Mouse (Mus musculus) adrenal gland, adult 18-20 months (tissue): ENCODE measurements around the gene Zfp763. TPM values are rescaled to one million over a fixed set of nuclear protein-coding genes. Genes with fewer than 3 reads are reported as not detected.
"Not testable (repeated sequence)": the region's sequence is repeated elsewhere in the genome, so short reads cannot be mapped to it uniquely, and the experiment has no call there.

Source experiments
- DNase-seq, 2 experiments: peaks; one replicate each; pipeline ENCODE4 v3.0.0; 2021 to 2022; ENCODE audit warnings: low spot score in 2 of 2
- long read RNA-seq, 2 experiments: library from polyadenylated mRNA; stranded (forward); transcript quantifications; one replicate each; pipeline ENCODE4 v2.0.0; 2021
- total RNA-seq, 2 experiments: library from RNA; stranded (reverse); gene quantifications; 1 replicate in 1 of 2; 2 replicates in 1 of 2; pipeline ENCODE4 v1.2.3; 2021

The Zfp763 gene
- 1 to 10 TPM; 5.2 to 6.4 TPM for total RNA-seq
- long read RNA-seq, experiment 1, partial matches to known transcripts = 0 of 1 reads
- long read RNA-seq, experiment 1, other reads (novel, unspliced or antisense) = 0 of 1 reads
- long read RNA-seq, experiment 2, partial matches to known transcripts = 0 of 5 reads
- long read RNA-seq, experiment 2, other reads (novel, unspliced or antisense) = 2 of 5 reads

DNA sequence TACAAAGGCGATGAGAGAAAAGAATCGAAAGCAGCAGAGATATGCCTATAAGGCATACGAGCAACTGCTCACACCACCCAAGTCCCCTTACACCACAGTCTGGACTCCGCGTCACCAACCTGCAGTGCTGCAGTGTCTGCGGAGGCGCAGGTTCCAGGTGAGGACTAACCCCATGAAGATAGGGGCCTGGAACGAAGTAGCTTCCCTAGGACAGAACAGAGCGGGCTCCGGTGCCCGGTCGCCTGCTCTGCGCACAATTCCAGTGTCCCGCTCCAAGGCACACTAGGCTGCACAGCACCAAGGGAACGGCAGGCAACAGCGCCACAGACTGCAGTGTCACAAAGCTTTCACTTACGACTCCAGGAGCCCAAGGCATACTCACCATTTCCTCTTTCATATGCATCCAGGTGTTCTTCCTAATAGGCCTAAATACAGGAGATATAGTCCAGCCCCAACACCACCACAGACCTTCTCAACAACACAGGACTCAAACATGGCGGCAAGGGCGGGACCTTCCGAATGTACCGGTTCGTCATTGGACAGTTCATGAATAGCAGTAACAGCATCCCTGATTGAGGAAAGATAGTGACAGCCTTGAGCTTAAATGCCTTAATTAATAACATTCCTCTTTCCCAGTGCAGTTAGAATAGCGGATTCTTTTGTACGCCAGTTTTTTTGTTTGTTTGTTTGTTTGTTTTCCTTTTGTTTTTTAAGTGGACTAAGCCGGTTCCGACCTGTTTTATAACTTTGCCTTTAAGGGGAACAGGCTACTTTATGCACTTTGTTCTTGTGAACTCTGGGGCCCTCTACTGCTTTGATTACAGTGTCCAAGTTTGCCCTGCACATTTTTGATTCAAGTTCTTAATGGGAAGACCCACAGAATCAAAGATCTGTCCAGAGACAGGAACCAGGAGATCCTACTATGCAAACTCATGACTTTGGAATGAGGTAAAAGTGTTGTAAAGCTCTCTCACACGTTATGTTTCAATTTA is at the start of gene Zfp763:
Zfp763 (minus strand) TSS at position 503 of the 992 bp plus-strand sequence.
- DNase-seq = peak; percentile 54 to 62

DNA sequence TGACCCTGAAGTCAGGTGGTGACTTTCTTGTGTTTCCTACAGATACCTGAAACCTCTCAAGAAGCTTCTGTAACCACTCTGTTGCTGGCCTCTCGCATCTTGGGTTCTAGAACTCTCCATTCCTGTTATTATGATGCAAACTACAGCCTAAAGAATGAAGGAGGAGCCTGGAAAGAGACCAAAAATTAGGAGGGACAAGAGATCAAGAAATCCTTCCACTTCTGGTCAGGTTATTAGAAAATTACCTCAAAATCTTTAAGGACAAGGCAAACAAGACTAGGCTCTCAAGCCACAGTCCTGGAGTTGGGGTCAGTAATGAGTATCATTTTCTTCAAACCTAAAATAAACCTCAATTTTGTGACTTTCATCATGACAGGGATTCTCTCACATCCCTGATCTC is 34.8 kb upstream of the Zfp763 start, which contains the start of gene 4921501E09Rik:
4921501E09Rik (minus strand) TSS at position 101 of the 400 bp plus-strand sequence.
- DNase-seq = no peak

DNA sequence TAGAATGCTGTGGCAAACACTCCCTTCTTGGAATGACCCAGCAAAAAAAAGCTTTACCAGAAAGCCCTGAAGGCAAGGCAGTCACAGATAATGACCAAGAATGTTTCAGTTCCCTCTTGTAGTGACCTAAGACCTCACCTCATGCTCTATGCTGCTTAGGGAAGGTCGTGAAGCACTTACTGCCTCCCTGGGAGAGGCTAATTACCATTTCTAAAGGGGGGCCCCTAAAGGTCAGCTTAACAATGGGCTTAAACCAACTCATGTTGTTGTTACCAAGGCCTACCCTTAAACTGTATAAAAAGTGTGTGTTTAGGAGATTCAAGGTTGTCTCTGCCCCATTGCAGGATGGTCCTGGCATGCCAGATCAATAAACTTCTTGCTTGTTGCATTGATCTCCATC is 29.8 kb upstream of the Zfp763 start:
- DNase-seq = no peak

DNA sequence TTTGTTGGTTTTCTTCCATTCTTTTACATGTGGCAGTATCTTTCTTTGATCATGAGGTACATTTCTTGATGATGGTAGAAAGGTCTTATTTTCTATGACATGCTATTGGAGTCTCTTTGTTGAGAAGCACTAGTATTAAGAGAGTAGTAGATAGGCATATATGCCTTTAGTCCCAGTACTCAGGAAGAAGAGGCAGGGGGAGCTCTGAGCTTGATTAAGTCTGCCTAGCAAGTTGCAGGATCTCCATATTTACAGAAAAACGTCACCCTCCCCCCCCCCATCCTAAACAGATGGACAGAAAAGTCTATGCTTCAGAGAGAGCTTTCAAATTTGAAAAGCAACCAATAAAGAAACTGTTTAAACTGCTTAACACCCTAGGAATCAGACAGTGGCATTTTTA is 25.6 kb upstream of the Zfp763 start:
- DNase-seq = no peak

DNA sequence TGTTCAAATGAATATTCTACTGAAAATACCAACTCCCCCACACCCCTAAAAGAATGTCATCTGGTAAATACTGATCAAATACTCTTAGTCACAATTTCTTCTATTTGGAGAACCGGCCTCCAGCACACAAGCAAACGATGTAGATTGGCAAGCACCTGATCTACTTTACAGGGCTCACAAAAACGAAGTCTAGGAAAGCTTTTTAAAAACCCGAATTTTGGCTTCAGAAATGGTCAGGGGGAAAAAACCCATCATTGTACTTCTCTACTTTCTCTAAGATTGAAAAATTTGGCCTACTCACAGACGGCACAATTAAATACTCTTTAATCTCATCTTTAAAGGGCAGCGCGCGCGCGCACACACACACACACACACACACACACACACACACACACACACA is 826 bp downstream of the Zfp763 start:
- no peak for DNase-seq

DNA sequence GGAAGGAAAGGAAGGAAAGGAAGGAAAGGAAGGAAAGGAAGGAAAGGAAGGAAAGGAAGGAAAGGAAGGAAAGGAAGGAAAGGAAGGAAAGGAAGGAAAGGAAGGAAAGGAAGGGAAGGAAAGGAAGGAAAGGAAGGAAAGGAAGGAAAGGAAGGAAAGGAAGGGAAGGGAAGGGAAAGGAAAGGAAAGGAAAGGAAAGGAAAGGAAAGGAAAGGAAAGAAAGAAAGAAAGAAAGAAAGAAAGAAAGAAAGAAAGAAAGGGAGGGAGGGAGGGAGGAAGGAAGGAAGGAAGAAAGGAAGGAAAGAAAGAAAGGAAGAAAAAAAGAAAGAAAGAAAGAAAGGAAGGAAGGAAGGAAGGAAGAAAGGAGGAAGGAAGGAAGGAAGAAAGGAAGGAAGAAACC is 12.8 kb downstream of the Zfp763 start:
- DNase-seq = not testable (repeated sequence)

DNA sequence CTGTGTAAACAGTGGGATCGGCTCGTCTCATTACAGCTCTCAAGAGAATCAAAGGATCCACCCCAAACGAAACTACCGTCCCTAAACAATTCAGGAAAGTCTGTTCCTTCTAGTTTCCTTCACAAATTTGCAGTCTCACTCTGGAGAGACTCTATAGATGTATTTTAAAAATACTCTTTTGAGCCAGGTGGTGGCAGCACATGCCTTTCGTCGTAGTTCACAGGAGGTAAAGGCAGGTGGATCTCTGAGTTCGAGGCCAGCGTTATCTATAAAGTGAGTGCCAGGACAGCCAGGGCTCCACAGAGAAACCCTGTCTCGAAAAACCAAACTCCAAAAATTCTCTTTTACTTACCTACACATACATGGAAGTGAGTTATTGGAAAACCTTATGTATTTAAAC is 24.9 kb downstream of the Zfp763 start:
- DNase-seq = no peak

DNA sequence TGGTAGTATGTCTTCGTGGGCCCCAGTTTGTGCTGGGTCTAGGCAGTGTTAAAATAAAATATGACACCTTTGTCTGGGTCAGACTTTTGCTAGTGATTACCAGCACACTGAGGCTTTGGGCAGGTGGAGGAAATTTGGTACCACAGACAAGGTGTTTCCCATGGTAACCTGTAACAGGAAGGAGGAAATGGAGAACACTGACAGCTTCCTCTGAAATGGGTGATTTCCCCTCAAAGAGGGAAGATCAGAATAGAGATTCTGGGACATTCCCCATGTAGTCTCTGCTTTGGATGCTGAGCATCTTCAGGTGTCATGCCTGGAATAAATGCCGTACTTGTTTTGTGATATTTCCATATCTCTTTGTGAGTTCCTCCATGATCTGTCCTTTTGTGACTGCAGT is 34.7 kb downstream of the Zfp763 start:
- DNase-seq = no peak

DNA sequence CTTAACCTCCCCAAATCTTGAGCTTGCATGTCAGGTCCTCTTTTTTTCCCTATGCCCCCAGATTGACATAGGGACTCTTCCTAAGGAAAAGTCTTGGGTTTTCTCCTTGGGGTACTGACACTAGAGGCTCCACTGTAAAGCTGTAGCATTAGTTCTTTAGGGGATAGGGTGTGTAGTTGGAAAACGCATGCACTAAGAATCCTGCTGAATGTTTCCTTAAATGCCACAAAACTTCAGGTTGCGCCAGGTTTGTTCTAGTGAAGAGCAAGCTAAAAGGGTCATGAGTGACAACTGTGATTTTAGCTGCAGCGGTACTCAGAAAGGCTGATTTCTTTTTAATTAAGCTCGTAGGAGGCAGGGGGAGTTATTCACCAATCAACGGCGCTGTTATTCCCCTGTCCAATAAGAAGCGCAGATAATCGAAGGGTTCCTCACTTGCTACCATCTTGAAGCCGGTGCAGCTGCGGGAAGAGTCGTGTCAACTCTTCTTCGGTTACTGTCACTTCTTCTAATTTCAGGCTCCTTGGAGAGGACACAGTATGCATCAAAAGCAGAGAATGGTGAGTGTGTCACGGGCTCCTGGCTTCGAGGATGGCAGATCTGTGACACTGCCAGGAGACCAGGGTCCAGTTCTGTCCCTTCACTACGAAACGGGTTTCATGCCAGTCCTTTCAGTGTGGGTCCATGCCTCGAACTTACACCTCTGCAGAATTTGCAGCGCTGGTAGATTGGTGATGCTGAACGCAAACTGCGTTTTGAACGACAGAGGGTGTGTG is 40.3 kb downstream of the Zfp763 start, which contains the start of gene Zfp952:
Zfp952 (plus strand) TSS at position 431 of the 776 bp plus-strand sequence.
- DNase-seq = peak; percentile 69 to 71

DNA sequence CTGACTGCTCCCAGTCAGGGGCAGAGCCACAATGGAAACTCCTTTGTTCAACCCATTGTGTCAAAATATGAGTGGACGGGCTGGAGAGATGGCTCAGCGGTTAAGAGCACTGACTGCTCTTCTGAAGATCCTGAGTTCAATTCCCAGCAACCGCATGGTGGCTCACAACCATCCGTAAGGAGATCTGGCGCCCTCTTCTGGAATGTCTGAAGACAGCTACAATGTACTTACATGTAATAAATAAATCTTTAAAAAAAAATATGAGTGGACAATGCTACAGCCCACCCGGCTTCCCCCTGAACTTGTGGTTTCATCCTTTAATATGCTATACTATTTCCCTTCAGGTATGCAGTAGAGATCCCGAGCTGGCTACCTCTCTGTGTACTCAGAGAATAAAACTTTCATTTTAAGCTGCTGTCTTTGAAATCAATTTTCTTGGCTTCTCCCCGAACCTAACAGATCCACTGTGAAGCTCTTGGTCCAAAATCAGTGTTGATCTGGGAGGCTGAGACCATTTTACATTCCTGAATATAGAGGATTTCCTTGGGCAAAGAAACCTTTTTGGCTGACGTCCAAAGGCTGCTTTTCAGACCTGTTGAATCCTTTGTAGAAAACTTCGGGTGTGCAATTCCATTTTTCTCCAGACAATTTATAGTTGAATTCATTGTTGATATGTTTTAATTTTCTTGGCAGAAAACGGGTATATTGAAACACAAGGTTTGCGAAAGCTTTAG is 41.1 kb downstream of the Zfp763 start:
- DNase-seq = no peak

DNA sequence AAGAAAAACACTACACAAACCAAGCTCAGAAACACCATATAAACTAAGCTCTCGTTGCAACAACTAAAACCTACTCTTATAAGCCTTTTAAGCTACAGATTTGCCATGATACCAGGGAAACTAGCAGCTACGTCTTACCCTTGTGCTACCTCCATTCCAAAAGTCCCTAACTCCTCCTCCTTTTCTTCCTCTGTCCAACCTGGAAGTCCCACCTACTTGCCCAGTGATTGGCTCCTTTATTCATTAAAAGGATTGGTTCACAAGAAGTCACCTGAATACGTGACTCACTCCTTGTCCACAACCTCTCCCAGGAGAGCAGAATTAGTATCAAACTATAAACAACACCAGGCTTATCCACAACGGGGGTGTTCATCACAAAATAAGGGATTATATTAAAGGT is 46.9 kb downstream of the Zfp763 start:
- DNase-seq = no peak

DNA sequence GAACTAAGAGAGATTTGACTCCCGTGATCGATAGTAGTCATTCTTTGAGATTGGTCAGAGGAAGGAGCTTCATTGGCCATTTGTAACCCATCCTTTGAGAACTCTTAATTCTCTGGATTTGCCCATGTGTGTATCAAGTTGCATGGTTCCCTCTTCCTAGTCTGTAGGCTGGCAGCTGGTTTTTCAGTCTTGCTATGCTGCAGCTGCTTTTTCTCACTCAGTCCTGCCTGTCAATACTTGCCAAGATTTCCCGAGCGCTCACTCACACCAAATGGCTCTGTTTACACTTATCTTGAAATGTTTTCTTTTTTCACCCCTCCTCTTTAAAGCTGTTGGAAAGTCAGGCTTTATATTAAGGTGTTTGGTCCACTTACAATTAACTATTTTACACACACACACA is 51.8 kb downstream of the Zfp763 start:
- no peak for DNase-seq

Other genes starting within 250 kb of the Zfp763 start
- gene Zfp871, start 245.1 kb downstream of the Zfp763 start, total RNA-seq = 10 to 100 TPM; 41.5 to 44.8 TPM
- under 1 TPM; 0.46 to 0.64 TPM for gene Zfp811, start 223.5 kb downstream of the Zfp763 start, total RNA-seq
- gene Zfp799, start 203.1 kb downstream of the Zfp763 start, total RNA-seq = 10 to 100 TPM in 1 of 2 experiments, 1 to 10 TPM in 1; 6.9 to 10.2 TPM
- gene Zfp870, start 141.8 kb downstream of the Zfp763 start, total RNA-seq = 10 to 100 TPM in 1 of 2 experiments, 1 to 10 TPM in 1; 8.4 to 11.3 TPM
- 1 to 10 TPM; 6.8 to 9.7 TPM for gene Cyp4f14, start 116.1 kb downstream of the Zfp763 start, total RNA-seq
- gene Cyp4f13, start 86.0 kb downstream of the Zfp763 start, total RNA-seq = 10 to 100 TPM; 49.7 to 67.3 TPM
- 1 to 10 TPM; 5.6 to 5.7 TPM for gene Zfp472, start 67.6 kb downstream of the Zfp763 start, total RNA-seq
- gene Zfp952, start 40.3 kb downstream of the Zfp763 start, total RNA-seq = 10 to 100 TPM; 10.1 to 12.3 TPM
- gene 4921501E09Rik, start 34.7 kb upstream of the Zfp763 start, total RNA-seq = not detected
- gene Zfp563, start 55.9 kb upstream of the Zfp763 start, total RNA-seq = 10 to 100 TPM in 1 of 2 experiments, 1 to 10 TPM in 1; 7.2 to 10.8 TPM
- not detected for gene Morc2b, start 106.3 kb upstream of the Zfp763 start, total RNA-seq
- not detected for gene Olfr55, start 135.0 kb upstream of the Zfp763 start, total RNA-seq
- not detected for gene Olfr239, start 157.9 kb upstream of the Zfp763 start, total RNA-seq
- gene Olfr1564, start 188.3 kb upstream of the Zfp763 start, total RNA-seq = not detected
- gene Zfp955a, start 221.7 kb upstream of the Zfp763 start, total RNA-seq = 1 to 10 TPM; 5.8 to 8.6 TPM
- gene Olfr63, start 231.3 kb upstream of the Zfp763 start, total RNA-seq = under 1 TPM in 1 of 2 experiments, not detected in 1; 0.03 TPM